Mouse (Mus musculus): Measurements from ENCODE around the gene Abcc3.

Gene Abcc3

DNA sequence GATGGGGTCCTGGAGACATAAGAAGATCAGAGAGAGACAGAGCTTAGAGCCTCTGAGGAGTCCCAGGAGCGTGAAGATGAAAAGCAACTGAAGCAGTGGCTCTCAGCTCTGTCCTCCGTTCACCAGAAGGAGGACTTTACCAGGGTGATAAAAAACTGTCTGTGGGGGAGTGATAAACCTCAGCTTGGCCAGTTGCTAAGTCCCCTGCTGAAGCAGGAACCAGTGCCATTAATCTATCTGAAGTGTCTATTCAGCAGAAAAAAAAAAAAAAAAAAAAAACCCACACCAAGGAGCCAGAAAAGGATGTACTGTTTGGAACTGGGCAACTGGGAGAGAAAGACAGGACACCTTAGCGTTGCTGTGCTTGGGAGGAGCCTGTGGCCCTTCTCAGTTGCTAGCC, 41.7 kb downstream of the Abcc3 start:
- no peak for DNase-seq (ENCODE audit: low spot score in 2 of 2)

DNA sequence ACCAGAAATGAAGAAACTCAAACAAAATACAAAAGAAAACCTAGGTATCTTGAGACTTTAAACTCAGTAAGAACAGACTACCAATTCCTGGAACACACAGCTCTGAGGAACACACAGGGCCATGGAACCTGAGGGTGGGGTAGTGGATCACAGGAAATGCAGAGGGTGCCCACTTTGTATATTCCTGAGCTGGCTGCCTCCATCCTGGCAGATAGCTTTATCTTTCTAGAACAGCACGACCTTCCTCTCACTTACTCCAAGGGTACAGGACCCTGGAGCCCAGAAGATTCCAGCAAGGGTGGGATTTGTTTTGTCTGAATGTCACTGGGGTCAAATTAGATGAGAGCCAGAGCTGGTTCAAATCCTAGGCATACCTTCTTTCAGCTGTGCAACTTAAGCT, 42.5 kb downstream of the Abcc3 start:
- DNase-seq (ENCODE audit: low spot score in 2 of 2), result no peak

DNA sequence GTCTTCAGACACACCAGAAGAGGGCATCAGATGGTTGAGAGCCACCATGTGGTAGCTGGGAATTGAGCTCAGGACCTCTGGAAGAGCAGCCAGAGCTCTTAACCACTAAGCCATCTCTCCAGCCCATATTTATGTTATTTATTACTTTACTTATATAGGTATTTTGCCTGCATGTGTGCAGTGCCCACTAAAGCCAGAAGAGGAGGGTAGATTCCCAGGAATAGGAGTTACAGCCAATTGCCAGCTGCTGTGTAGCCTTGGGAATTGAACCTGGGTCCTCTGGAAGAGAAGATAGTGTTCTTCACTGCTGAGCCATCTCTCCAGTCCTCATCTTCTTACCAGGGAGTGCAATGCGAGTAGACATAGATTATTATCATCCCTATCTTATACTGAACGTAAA, 43.0 kb downstream of the Abcc3 start:
- DNase-seq (ENCODE audit: low spot score in 2 of 2), result no peak

DNA sequence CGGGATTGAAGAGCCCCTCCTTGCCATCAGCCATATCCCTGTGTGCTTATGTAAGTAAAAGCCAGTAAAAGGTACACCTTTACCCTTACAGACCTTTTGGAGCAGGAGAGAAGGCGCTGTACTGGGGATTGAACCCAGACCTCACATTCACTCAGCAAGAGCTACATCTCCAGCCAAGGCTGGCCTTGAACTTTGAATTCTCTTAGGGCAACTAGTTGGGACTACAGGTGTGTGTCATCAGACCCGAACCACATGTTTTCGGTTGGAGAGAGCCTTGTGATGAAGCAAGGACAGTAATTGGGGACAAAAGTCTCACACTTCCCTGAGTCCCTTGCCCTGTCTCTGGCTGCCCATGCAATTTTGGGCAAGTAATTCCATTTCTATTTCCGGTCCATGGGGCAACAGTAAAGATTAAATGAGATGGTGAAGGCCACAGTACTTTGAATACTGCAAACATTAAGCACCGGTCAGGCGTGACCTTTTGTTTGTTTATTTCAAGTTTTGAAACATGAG, 45.7 kb downstream of the Abcc3 start:
- DNase-seq (ENCODE audit: low spot score in 2 of 2), result no peak

DNA sequence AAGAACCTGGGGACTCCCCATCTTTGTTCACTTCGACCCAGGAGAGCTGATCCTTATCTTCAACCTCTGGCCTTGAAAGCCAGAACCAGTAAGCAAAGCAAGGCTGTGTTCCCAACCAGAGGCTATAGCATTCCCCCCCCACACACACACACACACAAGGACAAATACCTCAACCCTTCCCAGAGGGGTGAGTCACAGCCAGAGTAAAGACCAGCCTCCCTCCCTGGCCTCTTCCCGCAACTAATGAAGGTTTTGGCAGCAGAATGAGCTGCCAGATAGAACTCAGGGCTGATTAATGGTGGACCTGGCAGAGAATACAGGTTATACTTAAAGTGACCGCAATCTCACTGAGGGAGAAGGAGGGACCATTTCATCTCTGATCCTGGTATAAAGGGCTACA, 46.2 kb downstream of the Abcc3 start:
- no peak for DNase-seq (ENCODE audit: low spot score in 2 of 2)

DNA sequence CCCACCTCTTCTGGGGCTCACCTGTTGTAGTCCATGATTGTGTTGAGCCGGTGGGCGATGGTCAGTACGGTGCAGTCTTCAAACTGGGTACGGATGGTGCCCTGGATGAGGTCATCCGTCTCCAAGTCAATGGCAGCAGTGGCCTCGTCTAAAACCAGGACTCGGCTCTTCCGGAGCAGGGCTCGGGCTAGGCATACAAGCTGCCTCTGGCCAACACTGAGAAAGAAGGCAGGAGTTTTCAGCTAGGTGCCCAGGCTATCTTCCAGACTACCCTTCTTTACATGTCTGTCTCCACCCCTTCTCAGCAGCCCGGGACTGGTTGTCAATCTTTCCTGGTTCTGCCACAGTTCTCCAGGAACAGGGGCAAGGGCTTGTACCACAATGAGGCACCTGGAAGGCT, 46.9 kb downstream of the Abcc3 start:
- no peak for DNase-seq (ENCODE audit: low spot score in 2 of 2)

DNA sequence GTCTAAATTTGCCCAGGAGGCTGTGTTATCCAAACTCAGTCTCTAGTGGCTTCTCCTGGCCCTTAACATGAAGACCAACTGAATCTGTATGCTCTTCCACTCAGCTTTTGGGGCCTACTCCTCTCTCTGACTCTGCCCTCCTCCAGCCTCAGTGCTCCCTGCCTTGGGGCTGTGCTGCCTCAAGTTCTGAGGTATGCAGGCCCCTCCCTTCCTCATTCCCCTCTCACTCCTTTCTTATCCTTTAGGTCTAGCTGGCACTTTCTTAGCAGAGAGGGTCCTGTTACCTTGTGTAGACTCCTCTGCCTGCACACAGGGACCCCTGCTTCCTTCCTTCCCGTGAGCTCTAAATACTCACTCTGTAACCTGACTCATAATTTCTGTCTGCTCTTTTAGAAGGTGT, 48.3 kb downstream of the Abcc3 start:
- no peak for DNase-seq (ENCODE audit: low spot score in 2 of 2)

DNA sequence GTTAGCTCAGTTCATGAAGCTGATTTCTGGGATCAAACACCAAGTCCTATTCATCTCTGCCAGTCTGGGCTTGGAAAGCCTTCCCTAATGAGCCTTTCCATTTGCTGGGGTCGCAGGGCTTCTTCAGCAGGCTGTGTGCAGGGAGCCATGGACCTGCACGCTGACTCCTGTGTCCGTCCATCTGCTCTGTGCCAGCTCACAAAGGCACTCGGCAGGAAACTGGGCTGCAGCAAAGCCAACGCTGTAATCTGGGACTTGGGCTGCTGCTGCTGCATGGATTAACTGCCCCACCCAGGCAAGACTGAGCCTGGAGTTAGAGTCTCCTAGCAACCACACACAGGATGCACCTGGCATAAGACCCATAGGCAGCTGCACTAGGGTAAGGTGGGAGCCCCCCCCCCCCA, 48.8 kb downstream of the Abcc3 start:
- DNase-seq (ENCODE audit: low spot score in 2 of 2), result no peak

DNA sequence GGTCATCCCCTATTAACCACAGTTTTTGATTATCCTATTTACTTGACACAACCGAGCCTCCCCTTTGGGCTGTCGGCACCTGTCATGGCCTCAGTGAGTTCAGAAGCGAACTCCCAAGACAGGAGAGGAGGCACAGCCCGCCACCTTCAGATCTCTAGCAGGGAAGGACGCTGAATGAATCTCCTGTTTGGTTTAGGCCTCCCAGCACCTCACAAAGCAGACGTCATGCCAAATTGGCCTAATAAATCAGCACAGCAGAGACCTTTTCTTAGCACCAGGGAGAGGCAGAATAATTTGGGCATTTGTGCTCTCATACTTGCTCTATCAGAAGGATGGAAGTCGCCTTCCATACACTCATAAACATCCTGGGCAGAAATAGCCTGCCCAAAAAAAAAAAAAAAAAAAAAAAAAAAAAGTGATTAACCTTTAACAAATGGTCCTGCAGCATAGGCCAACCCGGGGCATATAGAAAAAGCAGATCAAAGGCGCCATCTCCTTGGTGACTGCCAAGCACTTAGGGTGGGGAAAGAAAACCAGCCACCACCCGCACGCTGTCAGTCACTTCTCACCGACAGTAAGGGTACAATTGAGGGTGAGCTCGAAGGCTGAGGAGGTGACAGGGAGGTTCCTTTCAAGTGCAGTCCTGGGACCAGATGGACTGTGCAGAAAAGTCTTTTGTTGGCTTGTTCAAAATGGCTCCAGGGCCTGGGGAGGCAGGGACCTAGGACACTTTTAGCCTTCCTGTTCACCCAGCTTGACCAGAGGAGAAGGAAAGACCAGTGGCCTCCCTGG, 50.5 kb downstream of the Abcc3 start:
- no peak for DNase-seq (ENCODE audit: low spot score in 2 of 2)

DNA sequence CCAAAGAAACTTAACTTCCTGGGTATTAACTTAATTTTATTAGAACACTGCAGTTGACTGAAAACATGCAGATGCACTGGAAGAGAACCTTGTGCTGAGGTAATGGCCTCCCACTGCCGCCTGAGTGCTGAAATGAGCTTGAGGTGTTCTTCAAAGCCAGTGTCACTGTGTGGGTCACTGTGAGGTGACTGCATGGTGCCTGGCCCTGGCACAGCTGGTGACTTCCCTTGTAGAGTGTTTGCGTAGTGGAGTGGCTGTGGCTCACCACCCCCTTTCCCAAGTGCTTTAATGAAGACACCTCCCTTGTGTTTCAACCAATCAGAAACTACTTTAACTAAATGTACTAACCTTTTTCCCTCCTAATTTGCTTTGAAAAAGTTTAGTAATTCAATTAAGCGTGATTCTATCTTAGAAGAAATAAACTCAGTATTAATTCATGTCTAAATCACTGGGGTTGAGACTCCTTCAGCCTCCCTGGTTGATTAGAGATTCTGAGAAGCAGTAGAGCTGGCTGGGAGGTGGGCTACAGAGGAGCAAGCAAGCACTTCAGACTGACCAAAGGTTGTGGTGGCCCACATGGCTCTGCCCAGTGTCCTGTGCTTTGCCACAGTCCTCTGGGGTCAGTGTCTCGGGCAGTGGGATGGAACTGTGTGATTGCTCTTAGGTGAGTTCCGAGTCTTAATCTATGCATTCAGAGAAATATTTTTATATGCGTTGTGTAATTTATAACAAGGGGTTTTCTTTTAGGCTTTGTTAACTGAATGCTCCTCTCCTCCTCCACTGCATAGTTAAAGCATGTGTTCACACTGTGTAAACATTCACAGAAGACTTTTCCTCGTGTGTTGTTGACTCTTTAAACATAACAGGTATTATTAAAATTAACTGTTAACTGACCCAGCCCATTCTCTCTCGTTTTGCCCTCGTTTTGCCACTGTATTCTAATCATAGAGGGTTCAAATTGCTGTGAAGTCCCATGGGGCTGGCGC, 51.6 kb downstream of the Abcc3 start:
- no peak for DNase-seq (ENCODE audit: low spot score in 2 of 2)

DNA sequence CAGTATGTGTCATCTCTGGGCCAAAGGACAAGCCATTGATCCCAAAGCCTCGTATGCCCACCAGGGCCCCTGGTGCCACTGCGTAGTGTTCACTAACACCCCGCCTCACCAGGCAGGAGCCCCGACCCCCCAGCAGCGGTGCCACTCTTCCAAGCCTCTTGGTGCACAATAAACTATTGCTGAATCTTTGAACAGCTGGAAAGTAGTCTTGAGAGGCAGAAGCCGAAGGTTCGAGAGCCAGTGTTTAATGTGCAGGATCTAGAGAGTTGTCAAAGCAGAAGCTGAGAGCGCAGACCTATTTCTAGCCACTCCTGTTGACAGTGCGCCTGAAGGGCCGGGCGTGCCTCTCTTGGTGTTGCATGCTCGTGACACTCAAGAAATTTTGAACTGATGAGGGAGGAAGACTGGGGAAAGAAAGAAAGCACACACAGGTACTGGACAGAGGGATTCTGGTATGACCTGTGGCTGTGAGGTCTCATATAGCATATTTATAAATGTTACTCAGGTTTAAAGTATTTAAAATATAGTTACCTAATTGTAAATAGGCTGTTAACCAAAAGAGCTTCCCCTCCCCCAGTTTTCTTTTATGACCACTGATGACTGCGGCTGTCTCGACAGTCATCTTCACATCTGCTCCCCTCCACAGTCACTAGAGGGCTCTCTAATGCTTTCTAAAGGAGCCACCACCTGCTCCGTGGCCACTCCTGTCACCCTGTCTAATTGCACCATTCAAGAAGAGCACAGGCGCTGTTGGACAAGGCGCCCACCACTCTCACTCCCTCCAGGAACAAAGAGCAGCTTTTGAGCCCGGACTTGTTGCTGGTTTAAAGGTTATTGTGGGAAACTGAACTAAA, 52.8 kb downstream of the Abcc3 start:
- DNase-seq (ENCODE audit: low spot score in 2 of 2), result peak in 1 of 2 experiments; percentile 25

DNA sequence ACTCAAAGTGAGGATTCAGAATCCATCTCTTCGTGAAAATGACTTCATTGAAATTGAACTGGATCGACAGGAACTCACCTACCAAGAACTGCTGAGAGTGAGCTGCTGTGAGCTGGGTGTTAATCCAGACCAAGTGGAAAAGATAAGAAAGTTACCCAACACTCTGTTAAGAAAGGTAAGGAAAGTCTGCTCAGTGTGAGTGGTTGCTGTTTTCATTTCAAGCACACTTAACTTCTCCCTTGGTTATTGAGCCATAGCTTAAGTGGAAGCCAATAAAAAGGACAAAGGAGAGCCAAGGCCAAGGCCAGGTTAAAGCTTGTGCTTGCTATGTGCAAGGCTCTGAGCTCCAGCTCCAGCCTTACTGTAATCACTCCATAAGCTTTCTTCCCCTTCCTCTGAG, 54.5 kb downstream of the Abcc3 start:
- DNase-seq (ENCODE audit: low spot score in 2 of 2), result no peak

DNA sequence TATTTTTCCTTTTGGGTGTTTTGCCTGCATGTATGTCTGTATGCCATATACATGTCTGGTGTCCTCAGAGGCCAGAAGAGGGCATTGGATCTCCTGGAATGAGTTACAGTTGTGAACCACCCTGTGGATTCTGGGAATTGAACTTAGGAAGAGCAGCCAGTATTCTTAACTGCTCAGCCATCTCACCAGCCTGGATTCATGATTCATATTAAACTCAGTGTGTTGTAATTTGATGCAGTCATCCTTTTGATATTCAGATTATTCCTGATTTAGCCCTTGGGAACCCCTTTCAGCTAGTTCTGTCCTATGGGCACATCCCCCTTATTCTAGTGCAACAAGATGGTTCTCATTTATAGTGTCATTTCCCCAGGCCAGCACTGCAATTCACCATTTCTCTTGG, 56.2 kb downstream of the Abcc3 start:
- no peak for DNase-seq (ENCODE audit: low spot score in 2 of 2)

DNA sequence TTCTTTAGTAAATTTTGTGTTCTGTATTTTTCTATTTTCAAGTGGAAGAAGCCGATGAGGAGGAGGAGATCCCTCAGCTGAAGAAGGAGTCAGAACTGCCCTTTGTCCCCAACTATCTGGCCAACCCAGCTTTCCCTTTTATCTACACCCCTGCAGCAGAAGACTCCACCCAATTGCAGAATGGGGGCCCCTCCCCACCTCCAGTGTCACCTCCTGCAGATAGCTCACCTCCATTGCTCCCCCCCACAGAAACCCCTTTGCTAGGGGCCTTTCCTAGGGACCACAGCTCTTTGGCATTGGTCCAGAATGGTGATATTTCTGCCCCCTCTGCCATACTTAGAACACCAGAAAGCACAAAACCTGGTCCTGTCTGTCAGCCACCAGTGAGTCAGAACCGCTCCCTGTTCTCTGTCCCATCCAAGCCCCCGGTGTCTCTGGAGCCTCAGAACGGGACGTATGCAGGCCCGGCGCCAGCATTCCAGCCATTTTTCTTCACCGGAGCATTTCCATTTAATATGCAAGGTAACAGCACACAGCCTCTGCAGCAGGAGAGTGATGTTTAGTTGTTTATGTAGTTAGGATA, 58.3 kb downstream of the Abcc3 start:
- no peak for DNase-seq (ENCODE audit: low spot score in 2 of 2)

DNA sequence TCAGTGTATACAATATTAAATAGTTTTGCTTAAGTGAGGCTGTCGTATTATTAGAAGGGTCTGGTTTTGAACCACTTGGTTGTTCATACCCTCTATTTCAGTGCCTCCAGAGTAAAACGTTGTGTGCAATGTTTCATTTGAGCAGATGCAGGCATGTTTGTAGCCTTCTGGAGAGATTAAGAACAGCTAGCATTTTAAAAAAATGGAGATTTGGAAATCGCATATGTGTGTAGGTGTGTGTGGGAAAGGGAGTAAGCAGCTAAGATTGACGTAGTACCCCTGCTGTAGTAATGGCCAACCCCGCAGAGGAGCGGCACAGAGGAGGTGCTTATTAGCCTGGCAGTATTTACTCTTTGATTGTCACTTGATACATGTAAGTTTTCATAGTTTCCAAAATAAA, 60.1 kb downstream of the Abcc3 start:
- DNase-seq (ENCODE audit: low spot score in 2 of 2), result no peak

DNA sequence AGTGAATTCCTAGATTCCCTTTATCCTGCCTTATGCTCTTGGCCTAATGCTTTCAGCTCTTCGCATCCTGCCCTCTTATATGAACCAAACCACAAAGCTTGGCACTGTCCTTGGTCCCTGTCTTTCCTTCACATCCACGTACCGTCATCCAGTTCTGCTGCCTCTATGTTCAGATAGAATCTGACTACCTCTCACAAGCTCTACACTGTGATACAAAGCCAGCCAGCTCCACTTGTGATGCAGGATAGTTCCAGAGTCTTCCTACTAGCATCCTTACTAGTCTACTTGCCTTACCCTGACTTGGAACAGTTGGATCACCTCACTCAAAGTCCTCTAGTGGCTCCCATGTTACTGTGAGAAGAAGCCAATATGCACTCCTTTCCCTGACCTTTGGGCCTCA, 62.6 kb downstream of the Abcc3 start:
- DNase-seq (ENCODE audit: low spot score in 2 of 2), result no peak

DNA sequence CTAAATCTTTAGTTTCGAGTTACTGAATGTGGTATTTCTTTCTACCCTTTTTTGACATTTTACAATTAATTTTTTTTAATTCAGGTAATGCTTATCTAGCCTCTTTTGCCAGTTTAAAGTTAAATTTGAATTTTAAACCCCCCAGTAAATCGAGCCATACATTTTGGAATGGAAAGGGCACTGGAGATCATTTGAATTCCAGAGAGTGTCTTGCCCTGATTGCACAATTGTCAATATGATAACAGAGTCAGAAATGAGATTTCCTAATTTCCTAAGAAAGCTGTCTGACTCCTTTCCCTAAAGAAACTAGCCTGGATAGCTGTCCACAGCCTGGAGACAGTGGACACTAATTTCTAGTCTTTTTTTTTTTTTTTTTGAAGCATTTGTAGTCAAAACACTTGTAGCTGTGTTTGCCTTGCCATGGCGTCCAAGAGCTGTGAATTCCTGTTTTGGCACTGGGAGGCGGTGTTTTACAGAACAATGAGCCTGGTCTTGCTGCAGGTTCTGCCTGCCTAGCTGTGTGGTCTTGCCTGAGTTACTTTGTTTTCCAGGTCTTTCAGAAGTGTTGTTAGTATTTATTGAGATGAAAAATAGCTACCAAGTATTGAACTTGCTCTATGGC, 63.4 kb downstream of the Abcc3 start:
- peak in 1 of 2 experiments; percentile 56 for DNase-seq (ENCODE audit: low spot score in 2 of 2)

DNA sequence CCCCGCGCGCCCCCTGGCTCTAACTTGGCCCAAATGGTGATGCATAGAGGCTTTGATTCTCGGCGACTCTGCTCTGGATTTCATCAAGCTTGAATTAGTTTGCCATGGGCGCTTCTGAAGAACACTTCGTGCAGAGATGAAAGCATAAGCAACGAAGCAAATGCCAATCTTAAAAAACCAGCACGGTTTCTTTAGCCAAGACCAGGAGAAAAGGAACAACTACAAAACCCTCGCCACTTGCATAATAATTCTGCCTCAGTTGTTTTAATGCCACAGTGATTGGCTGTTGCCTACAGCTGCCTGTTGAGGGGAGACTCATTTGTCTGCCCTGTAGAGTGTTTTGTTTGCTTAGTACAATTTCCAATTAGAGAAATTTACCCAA, 64.2 kb downstream of the Abcc3 start:
- no peak for DNase-seq (ENCODE audit: low spot score in 2 of 2)

DNA sequence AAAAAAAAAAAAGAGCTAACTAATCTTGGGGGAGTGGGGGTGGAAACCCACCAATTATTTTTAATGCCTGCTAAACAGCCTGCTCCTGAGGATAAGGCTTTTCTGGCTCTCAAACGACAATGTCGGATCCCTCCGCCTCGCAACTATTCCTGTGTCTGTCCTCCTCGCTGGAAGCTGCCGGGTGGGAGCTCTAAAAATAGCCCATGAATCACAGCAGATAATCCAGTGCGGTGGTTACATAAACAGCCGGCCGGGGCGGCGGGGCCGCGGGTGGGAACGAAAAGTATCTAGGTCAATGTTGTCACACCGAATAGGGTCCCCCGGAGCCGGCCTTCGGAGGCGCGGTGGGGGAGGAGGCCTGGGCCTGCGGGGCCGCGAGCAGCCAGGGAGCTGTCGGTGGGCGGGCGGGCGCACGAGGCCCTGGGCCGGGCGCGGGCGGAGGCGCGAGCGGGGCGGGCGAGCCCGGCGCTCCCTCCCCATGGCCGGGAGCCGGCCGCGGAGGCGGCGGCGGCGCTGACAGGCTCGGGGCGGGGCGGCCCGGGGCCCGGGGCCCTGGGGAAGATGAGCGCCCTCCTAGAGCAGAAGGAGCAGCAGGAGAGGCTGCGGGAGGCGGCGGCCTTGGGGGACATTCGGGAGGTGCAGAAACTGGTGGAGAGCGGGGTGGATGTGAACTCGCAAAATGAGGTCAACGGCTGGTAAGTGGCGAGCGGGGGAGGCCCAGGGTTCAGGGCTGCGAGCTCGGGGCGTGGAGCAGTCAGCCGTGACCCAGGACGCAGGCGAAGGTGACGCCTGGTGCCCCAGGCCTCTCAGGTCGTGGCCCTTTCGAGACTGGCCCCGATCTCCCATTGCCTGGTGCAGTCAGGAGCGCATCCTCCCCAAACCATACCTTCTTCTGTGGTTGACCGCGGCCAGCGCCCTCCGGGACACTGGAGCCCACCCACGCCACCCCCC, 64.8 kb downstream of the Abcc3 start, which contains the start of gene Ankrd40:
Ankrd40 (plus strand) TSS at position 309 of the 951 bp plus-strand sequence.
- DNase-seq (ENCODE audit: low spot score in 2 of 2), result peak; percentile 96 to 97

DNA sequence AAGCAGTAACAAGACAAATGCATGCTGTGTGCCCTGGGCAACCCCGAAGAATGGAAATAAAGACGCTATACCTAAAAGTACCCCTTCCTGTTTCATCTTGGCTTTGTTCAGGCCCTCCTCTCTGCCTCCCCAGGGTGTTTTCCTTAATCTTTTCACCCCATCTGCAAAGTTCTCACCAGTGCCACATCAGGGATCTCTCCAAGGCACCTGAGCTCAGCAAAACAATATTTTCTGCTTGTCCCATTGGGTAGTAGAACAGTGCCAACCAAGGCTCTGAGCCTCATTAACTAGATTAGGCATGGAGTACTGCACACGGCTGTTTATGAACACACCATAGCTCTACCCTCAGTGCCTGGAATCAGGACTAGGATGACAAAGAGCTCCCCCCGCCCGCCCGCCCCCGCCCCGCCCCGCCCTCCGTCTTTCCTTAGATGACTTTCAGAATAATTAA, 65.8 kb downstream of the Abcc3 start:
- DNase-seq (ENCODE audit: low spot score in 2 of 2), result peak; percentile 21 to 42

Data from heart, adult 9 months (tissue).